Mouse (Mus musculus): ENCODE data around the gene Rin1. TPM values are rescaled to one million over a fixed set of nuclear protein-coding genes. Genes with fewer than 3 reads are reported as not detected.
A peak's percentile ranks its signal among the peaks of the same experiment; 100 is the strongest.
"Not testable (repeated sequence)": the region's sequence is repeated elsewhere in the genome, so short reads cannot be mapped to it uniquely, and the experiment has no call there.

Gene Rin1
- polyA plus RNA-seq, 1 experiment from 2014 or later = 2.4 TPM

DNA sequence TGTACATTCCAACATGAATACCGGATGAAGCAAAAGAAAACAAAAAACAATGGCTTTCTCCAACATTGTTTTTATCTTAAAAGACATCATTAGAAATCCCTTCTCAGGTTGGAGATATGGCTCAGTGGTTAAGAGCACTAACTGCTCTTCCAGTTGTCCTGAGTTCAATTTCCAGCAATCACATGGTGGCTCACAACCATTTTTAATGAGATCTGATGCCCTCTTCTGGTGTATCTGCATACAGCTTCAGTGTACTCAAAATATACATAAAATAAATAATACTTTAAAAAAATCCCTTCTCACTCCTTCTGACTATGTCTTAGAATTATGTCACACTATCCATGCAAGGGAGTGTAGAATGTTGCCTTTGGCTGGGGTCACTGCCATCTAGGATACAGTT, 29.0 kb downstream of the Rin1 start:
- no peaks in the 10 kb centered on the region for H3K9me3 ChIP-seq (ENCODE audit: control insufficient read depth, low read depth, low read length)
- H3K27me3 ChIP-seq (ENCODE audit: control insufficient read depth, insufficient read depth, low read length) = peaks cover 24% of the 10 kb centered on the region
- H3K9ac ChIP-seq (replicated peaks; ENCODE audit: low read depth, low read length) = no peak overlapping the region
- H3K4me3 ChIP-seq (ENCODE audit: low read depth, low read length) = no peak overlapping the region
- H3K4me1 ChIP-seq (ENCODE audit: control insufficient read depth, insufficient read depth, low read length) = no peaks in the 10 kb centered on the region
- no peak for ATAC-seq (ENCODE audit: insufficient number of reproducible peaks, insufficient read depth, low FRiP score, low read depth)
- 91% methylated on average over 1 of the region's 1 CpGs for WGBS
- no peaks in the 10 kb centered on the region for H3K36me3 ChIP-seq (ENCODE audit: control insufficient read depth, insufficient read depth, low read length)
- H3K4me2 ChIP-seq (replicated peaks; ENCODE audit: low read depth, low read length) = no peak overlapping the region
- H3K27ac ChIP-seq (ENCODE audit: low read length) = no peak overlapping the region

DNA sequence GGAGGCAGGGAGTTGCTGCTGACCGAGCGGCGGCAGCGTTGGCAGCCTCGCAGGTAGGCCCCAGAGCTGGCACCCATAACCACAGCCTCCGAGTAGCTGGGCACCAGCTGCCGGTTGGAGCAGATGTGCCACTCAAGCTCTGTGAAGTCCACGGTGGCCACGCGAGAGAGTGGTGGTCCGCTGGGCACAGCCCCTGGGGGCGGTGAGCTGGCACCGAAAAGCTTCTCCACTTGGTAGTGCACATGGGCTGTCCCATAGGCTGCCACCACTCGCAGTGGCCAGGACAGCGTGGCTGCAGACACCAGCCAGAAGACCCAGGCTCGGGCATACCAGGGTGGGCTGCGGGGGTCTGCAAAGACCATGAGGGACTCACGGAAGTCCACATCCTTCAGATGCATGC, 31.7 kb downstream of the Rin1 start:
- no peak for ATAC-seq (ENCODE audit: insufficient number of reproducible peaks, insufficient read depth, low FRiP score, low read depth)
- WGBS = 70% methylated on average over 16 of the region's 18 CpGs

DNA sequence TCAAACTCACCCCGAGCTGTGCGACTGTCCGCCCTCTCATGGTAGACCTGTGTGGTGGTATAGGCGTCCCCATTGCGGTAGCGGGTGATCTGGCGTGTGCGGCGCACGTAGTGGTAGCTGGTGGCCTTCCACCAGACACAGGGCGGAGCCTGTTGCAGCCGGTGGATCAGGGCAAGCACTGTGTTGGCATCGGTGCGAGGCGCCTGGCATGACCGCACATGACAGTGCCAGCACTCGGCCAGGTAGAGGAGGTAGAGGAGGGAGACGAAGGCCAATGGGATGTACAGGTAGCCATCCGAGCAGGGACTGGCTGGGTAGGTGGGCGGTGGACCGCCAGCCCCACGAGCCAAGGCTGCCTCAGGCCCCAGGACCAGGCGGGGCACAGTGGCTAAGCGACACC, 32.3 kb downstream of the Rin1 start:
- WGBS = 61% methylated on average over 23 of the region's 24 CpGs
- H3K4me1 ChIP-seq (ENCODE audit: control insufficient read depth, insufficient read depth, low read length) = peaks cover 12% of the 10 kb centered on the region
- no peak for ATAC-seq (ENCODE audit: insufficient number of reproducible peaks, insufficient read depth, low FRiP score, low read depth)
- no peak overlapping the region for H3K27ac ChIP-seq (ENCODE audit: low read length)
- no peak overlapping the region for H3K9ac ChIP-seq (replicated peaks; ENCODE audit: low read depth, low read length)
- H3K9me3 ChIP-seq (ENCODE audit: control insufficient read depth, low read depth, low read length) = no peaks in the 10 kb centered on the region
- H3K4me2 ChIP-seq (replicated peaks; ENCODE audit: low read depth, low read length) = no peak overlapping the region
- H3K36me3 ChIP-seq (ENCODE audit: control insufficient read depth, insufficient read depth, low read length) = no peaks in the 10 kb centered on the region
- H3K4me3 ChIP-seq (ENCODE audit: low read depth, low read length) = no peak overlapping the region
- peaks cover 41% of the 10 kb centered on the region for H3K27me3 ChIP-seq (ENCODE audit: control insufficient read depth, insufficient read depth, low read length)

More for the DNA sequence above, 31.7 kb downstream of the Rin1 start:
- no peak overlapping the region for H3K4me3 ChIP-seq (ENCODE audit: low read depth, low read length)
- H3K27ac ChIP-seq (ENCODE audit: low read length) = no peak overlapping the region
- peaks cover 8% of the 10 kb centered on the region; the same call in 1 of the 2 replicates for H3K4me1 ChIP-seq (ENCODE audit: control insufficient read depth, insufficient read depth, low read length)
- H3K27me3 ChIP-seq (ENCODE audit: control insufficient read depth, insufficient read depth, low read length) = peaks cover 41% of the 10 kb centered on the region
- no peak overlapping the region for H3K9ac ChIP-seq (replicated peaks; ENCODE audit: low read depth, low read length)
- no peak overlapping the region for H3K4me2 ChIP-seq (replicated peaks; ENCODE audit: low read depth, low read length)
- H3K36me3 ChIP-seq (ENCODE audit: control insufficient read depth, insufficient read depth, low read length) = no peaks in the 10 kb centered on the region
- H3K9me3 ChIP-seq (ENCODE audit: control insufficient read depth, low read depth, low read length) = no peaks in the 10 kb centered on the region

DNA sequence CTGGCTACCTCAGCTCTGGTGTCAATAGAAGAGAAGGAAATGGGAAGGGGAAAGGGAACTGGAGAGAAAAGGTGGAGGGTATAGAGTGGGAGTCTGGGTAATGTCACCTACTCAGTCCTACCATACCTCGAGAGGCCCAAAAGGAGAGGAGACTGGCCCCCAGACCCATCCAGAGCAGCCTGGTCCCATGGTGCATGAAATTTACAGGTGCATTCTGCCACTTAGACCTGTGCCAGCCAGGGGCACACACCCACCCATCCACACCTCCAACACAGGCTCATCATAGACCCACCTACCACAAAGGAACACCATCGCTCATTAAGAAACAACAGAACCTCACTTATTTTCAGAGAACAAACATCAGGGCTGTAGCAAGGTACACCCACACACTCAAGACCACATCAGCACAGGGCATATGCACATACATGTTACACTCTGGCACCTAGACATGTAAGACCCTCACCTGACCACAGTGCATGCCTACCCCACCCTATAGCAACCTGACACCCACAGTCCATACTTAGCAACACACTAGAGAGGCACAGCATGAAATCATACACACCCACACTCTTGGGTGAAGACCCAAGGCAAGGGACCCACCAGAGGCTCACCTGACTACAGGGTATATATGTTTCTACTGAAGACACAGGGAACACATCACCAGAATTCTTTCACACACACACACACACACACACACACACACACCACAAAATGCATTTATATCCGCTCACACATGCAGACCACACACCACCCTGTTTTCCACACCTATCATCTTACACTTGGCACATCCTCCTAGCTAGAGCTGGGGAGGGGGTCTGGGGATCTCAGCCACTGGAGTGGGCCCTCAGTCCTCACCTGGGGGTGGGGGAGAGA, 33.9 kb downstream of the Rin1 start:
- no peak overlapping the region for H3K27ac ChIP-seq (ENCODE audit: low read length)
- no peak overlapping the region for H3K9ac ChIP-seq (replicated peaks; ENCODE audit: low read depth, low read length)
- peak overlapping the region; percentile 39; the same call in 1 of the 2 replicates for H3K4me3 ChIP-seq (ENCODE audit: low read depth, low read length)
- ATAC-seq (ENCODE audit: insufficient number of reproducible peaks, insufficient read depth, low FRiP score, low read depth) = no peak
- H3K4me1 ChIP-seq (ENCODE audit: control insufficient read depth, insufficient read depth, low read length) = peaks cover 16% of the 10 kb centered on the region
- peaks cover 41% of the 10 kb centered on the region for H3K27me3 ChIP-seq (ENCODE audit: control insufficient read depth, insufficient read depth, low read length)
- no peak overlapping the region for H3K4me2 ChIP-seq (replicated peaks; ENCODE audit: low read depth, low read length)
- WGBS = 57% methylated on average over 3 of the region's 3 CpGs
- H3K36me3 ChIP-seq (ENCODE audit: control insufficient read depth, insufficient read depth, low read length) = no peaks in the 10 kb centered on the region
- no peaks in the 10 kb centered on the region for H3K9me3 ChIP-seq (ENCODE audit: control insufficient read depth, low read depth, low read length)

DNA sequence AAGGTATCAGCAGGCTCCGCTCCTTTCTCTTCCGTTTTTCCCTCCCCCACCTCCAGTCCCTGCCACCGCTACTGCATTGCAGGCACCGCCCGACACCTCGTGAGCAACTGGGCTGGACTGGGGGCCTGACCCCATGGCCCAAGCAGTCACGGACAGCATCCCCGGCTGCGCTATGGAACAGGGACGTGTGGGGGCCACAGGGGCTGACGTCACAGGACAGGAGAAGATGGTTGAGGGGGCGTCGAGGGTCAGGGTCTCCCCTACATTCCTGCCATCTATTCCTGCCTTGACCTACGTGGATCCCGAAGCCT, 34.5 kb downstream of the Rin1 start:
- Histone ChIP-seq H3K36me3 (ENCODE audit: control insufficient read depth, insufficient read depth, low read length) (0 out of 2 replicates have a peak, but pooled peaks cover 5% of the 10 kb centered on the region), H3K9me3 (ENCODE audit: control insufficient read depth, low read depth, low read length) (no peaks in the 10 kb centered on the region), H3K27me3 (ENCODE audit: control insufficient read depth, insufficient read depth, low read length) (peaks cover 41% of the 10 kb centered on the region), H3K4me3 (ENCODE audit: low read depth, low read length) (peak overlapping the region; percentile 39), H3K27ac (ENCODE audit: low read length) (no peak overlapping the region; the same call in 1 of the 2 replicates), H3K9ac (replicated peaks; ENCODE audit: low read depth, low read length) (0 out of 2 replicates have a peak overlapping the region, but pooled peaks have one; percentile 21), H3K4me1 (ENCODE audit: control insufficient read depth, insufficient read depth, low read length) (peaks cover 19% of the 10 kb centered on the region), H3K4me2 (replicated peaks; ENCODE audit: low read depth, low read length) (peak overlapping the region; percentile 70)
- WGBS = 2% methylated on average over 15 of the region's 15 CpGs
- no peak for ATAC-seq (ENCODE audit: insufficient number of reproducible peaks, insufficient read depth, low FRiP score, low read depth)

DNA sequence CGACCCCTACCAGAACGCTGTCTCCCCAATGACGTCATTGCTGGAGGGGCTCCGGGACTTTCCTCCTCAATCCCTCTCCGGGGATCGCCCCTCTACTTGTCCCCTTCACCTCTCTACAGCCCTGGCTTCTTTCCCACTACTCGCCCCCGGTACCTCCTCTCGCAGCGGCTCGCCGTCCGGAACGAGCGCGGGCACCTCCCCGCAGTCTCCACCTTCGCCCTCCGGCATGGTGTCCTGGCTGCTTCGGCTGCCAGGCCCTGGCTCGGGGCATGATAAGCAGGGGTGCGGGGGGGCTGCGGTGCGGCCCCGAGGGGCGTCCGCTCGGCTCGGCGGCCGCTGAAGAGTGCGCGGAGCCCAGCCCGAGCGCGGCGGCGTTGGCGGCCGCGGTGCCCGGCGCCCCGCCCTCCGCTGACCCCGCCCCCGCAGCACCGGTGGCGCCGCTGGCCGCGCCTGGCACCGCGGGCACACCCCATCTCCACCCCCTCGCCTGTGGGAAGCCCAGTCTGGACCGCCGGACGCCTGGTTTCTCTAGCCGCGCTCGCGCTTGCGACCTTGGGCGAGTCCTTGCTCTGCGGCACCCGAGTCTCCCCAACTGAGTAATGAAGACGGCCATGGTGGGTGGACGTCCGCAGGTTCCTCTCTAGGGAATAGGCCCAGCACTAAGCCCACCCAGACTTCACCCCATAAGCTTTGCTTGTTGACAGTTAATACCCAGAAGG, 35.0 kb downstream of the Rin1 start, which contains the start of gene Tmem151a:
Tmem151a (minus strand) TSS at position 387 of the 719 bp plus-strand sequence.
- ATAC-seq (ENCODE audit: insufficient number of reproducible peaks, insufficient read depth, low FRiP score, low read depth) = no peak
- Histone ChIP-seq H3K9me3 (ENCODE audit: control insufficient read depth, low read depth, low read length) (no peaks in the 10 kb centered on the region), H3K4me2 (replicated peaks; ENCODE audit: low read depth, low read length) (peak within 1 kb of the TSS; percentile 70), H3K9ac (replicated peaks; ENCODE audit: low read depth, low read length) (peak within 1 kb of the TSS; percentile 21; the same call in 1 of the 2 replicates), H3K27me3 (ENCODE audit: control insufficient read depth, insufficient read depth, low read length) (peaks cover 41% of the 10 kb centered on the region), H3K27ac (ENCODE audit: low read length) (peak within 1 kb of the TSS; percentile 15; the same call in 1 of the 2 replicates), H3K4me3 (ENCODE audit: low read depth, low read length) (peak within 1 kb of the TSS; percentile 39), H3K36me3 (ENCODE audit: control insufficient read depth, insufficient read depth, low read length) (peaks cover 7% of the 10 kb centered on the region; the same call in 1 of the 2 replicates), H3K4me1 (ENCODE audit: control insufficient read depth, insufficient read depth, low read length) (peaks cover 19% of the 10 kb centered on the region)
- WGBS = under 1% methylated on average over 67 of the region's 69 CpGs

DNA sequence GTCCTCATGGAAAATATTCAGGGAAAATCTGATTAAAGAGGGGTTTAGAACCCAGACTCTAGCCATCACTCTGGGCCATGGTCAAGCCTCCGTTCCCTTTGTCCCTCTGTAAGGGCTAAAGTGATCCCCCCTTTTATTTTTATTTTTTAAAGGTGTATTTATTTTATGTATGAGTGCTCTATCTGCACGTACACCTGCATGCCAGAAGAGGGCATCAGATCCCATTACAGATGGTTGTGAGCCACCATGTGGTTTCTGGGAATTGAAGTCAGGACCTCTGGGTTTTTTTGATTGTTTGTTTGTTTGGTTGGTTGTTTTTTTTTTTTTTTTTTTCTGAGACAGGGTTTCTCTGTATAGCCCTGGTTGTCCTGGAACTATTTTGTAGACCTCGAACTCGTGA, 36.3 kb downstream of the Rin1 start:
- H3K27ac ChIP-seq (ENCODE audit: low read length); H3K9ac ChIP-seq (replicated peaks; ENCODE audit: low read depth, low read length); H3K4me3 ChIP-seq (ENCODE audit: low read depth, low read length); ATAC-seq (ENCODE audit: insufficient number of reproducible peaks, insufficient read depth, low FRiP score, low read depth); H3K9me3 ChIP-seq (ENCODE audit: control insufficient read depth, low read depth, low read length); H3K4me2 ChIP-seq (replicated peaks; ENCODE audit: low read depth, low read length): not testable (repeated sequence)
- H3K4me1 ChIP-seq (ENCODE audit: control insufficient read depth, insufficient read depth, low read length) = peaks cover 19% of the 10 kb centered on the region
- peaks cover 19% of the 10 kb centered on the region; the same call in 1 of the 2 replicates for H3K36me3 ChIP-seq (ENCODE audit: control insufficient read depth, insufficient read depth, low read length)
- 59% methylated on average over 4 of the region's 4 CpGs for WGBS
- H3K27me3 ChIP-seq (ENCODE audit: control insufficient read depth, insufficient read depth, low read length) = peaks cover 37% of the 10 kb centered on the region

DNA sequence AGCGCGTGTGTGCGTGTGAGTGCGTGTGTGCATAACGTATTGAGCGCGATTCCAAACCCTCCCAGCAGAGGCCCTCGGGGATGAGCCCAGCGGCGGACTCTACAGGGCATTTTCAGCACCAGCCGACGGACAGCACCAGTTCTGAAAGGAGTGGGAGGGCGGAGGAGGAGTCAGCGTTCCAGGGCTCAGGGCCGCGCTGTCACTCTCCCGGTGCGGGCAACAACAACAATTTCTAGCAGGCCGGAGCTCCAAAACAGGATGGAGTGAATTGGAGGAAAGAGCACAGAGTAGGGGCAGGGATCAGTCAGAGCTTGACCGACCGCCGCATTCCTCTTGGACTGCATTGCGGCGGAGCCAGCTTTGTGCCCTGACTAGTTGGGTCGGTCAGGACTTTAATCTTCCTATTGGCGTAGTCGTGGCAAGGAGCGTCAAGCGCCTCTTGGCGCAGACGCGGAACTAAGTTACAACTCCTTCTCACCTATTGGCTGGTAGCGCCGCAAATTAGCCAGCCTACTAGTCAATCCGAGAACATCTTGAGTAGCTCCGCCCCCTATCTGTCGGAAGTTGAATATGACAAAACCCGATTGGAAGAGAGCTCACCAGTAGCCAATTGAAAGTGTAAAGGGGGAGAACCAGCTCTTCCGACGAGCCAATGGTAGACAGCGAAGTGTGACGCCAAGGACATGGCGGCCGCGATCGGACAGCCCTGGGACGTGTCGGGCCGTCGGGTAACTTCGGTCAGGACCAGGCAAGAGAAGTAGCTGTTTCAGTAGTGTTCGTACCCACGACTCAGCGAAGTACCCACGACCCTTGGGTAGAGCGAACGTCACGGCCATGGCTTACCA, 37.8 kb downstream of the Rin1 start, which contains the start of gene Yif1a:
Yif1a (plus strand) TSS at position 655 of the 845 bp plus-strand sequence.
- H3K9me3 ChIP-seq (ENCODE audit: control insufficient read depth, low read depth, low read length) = no peaks in the 10 kb centered on the region
- H3K9ac ChIP-seq (replicated peaks; ENCODE audit: low read depth, low read length) = peak within 1 kb of the TSS; percentile 69
- peak within 1 kb of the TSS; percentile 83 for H3K4me3 ChIP-seq (ENCODE audit: low read depth, low read length)
- ATAC-seq (ENCODE audit: insufficient number of reproducible peaks, insufficient read depth, low FRiP score, low read depth) = peak; percentile 92
- peak within 1 kb of the TSS; percentile 71 for H3K4me2 ChIP-seq (replicated peaks; ENCODE audit: low read depth, low read length)
- H3K36me3 ChIP-seq (ENCODE audit: control insufficient read depth, insufficient read depth, low read length) = peaks cover 29% of the 10 kb centered on the region; the same call in 1 of the 2 replicates
- H3K27me3 ChIP-seq (ENCODE audit: control insufficient read depth, insufficient read depth, low read length) = peaks cover 27% of the 10 kb centered on the region
- H3K4me1 ChIP-seq (ENCODE audit: control insufficient read depth, insufficient read depth, low read length) = peaks cover 19% of the 10 kb centered on the region
- WGBS = under 1% methylated on average over 58 of the region's 58 CpGs
- peak within 1 kb of the TSS; percentile 41; the same call in 1 of the 2 replicates for H3K27ac ChIP-seq (ENCODE audit: low read length)

Measured in stomach, embryonic 14.5 days (tissue).